Mouse (Mus musculus): Measurements from ENCODE around the gene Ywhag.

DNA sequence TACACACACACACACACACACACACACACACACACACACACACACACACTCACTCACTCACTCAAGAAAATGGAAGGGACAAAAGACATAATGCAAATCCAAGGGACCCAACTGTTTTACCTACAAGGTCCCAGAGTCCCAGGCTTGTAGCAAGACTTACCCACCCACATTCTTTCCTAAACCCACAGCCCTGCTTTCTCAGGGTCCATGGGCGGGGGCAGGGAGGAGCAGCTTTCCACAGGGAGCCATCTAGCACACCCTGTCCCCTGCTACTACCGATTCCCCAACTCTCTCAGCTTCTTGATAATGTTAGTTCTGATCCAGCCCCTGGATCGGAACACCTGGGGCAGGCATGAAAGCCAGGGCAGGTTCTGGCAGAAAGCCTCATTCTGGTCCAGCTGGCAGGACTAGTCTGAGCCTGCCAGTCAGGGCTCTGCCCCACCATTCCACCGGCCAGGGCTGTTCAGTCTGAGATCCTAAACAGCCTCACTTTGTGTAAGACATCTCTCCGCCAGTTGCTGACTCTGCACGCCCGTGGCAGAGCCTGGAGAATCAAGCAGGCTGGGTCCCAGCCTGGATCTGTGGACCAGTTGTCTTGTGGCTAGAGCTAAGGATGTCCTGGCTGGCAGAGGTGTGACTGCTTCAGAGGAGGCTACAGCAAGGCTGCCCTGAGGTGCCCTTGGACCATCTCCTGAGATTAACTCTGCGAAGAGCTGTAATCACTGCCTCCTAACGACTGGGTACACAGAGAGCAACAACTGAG is 41.6 kb downstream of the Ywhag start:
- TF ChIP-seq CTCF (IDR thresholded peaks at IDR 0.05) (no peak), POLR2A (IDR thresholded peaks at IDR 0.05; ENCODE audit: insufficient read depth, low read depth, low read length) (no peak)

All from heart, adult 2 months (tissue).